Mouse (Mus musculus) limb, embryonic 11.5 days (tissue): ENCODE results near the gene Gbf1. TPM values are rescaled to one million over a fixed set of nuclear protein-coding genes. Genes with fewer than 3 reads are reported as not detected.

Experiments used
- ATAC-seq: fragments of 200-750 bp; cut with Nextera tagmentation; 2 replicates; pipeline ENCODE4 v1.8.0; 2017; ENCODE audit warnings: low read depth; ENCODE audit not compliant: insufficient number of reproducible peaks, low FRiP score, low TSS enrichment
- DNase-seq: peaks from one replicate; pipeline ENCODE4 v3.0.0-alpha.2; 2015; ENCODE audit warnings: low spot score
- H3K27ac ChIP-seq: fragments of 300-500 bp; sonication (generic); replicated peaks from 2 replicates; pipeline ENCODE4 v1.5.1; 2014; ENCODE audit warnings: low read depth, mild to moderate bottlenecking, low read length
- H3K27me3 ChIP-seq: fragments of 300-500 bp; sonication (generic); 2 replicates; pipeline ENCODE4 v1.6.1; 2014; ENCODE audit warnings: mild to moderate bottlenecking, low read length, mixed read lengths; ENCODE audit not compliant: control insufficient read depth, insufficient read depth
- H3K36me3 ChIP-seq: fragments of 300-500 bp; sonication (generic); 2 replicates; pipeline ENCODE4 v1.6.1; 2014; ENCODE audit warnings: mild to moderate bottlenecking, low read length, moderate library complexity, mixed read lengths; ENCODE audit not compliant: control insufficient read depth, insufficient read depth
- H3K4me1 ChIP-seq: fragments of 300-500 bp; sonication (generic); 2 replicates; pipeline ENCODE4 v1.6.1; 2014; ENCODE audit warnings: low read length, mixed read lengths; ENCODE audit not compliant: control insufficient read depth, insufficient read depth
- H3K4me2 ChIP-seq: fragments of 300-500 bp; sonication (generic); 2 replicates; pipeline ENCODE4 v1.6.1; 2014; ENCODE audit warnings: low read depth, mild to moderate bottlenecking, moderate library complexity; ENCODE audit not compliant: severe bottlenecking
- H3K4me3 ChIP-seq: fragments of 300-500 bp; sonication (generic); 2 replicates; pipeline ENCODE4 v1.5.1; 2014; ENCODE audit warnings: low read depth, low read length
- H3K9ac ChIP-seq: fragments of 300-500 bp; sonication (generic); 2 replicates; pipeline ENCODE4 v1.6.1; 2014; ENCODE audit warnings: mild to moderate bottlenecking, low read length
- H3K9me3 ChIP-seq: fragments of 300-500 bp; sonication (generic); 2 replicates; pipeline ENCODE4 v1.6.1; 2016; ENCODE audit warnings: low read length; ENCODE audit not compliant: control insufficient read depth
- WGBS: fragments of 180-500 bp; shearing (Covaris S2); extraction: QIAGEN DNeasy Blood & Tissue Kit; methylation state at CpG from one replicate; pipeline ENCODE4 v1.1.7; 2014; 5-methylcytosine and 5-hydroxymethylcytosine counted together
- polyA plus RNA-seq: library from polyadenylated mRNA; unstranded; fragments of >200 nt; fragmentation: Nextera tagmentation; extraction: Ambion mirVana; gene quantifications from 2 replicates; pipeline ENCODE4 v1.2.1, GENCODE M21; 2014

The Gbf1 gene
- polyA plus RNA-seq, 1 experiment from 2014 or later, result 35.0 TPM

- no peak overlapping the region for H3K4me2 ChIP-seq
- WGBS, result 92% methylated on average over 5 of the region's 5 CpGs
- no peak overlapping the region for H3K27ac ChIP-seq
- no peaks in the 10 kb centered on the region for H3K9me3 ChIP-seq
- no peak overlapping the region for H3K9ac ChIP-seq
- DNase-seq, result no peak
- H3K4me3 ChIP-seq, result no peak overlapping the region
- H3K27me3 ChIP-seq, result no peaks in the 10 kb centered on the region
- H3K4me1 ChIP-seq, result 0 out of 2 replicates have a peak, but pooled peaks cover 2% of the 10 kb centered on the region
- no peaks in the 10 kb centered on the region for H3K36me3 ChIP-seq
- no peak for ATAC-seq
Measured at GRCm38 (mm10) chr19:46236658-46237057, 84.3 kb downstream of the Gbf1 start.

- Histone ChIP-seq H3K27ac (no peak overlapping the region), H3K27me3 (no peaks in the 10 kb centered on the region), H3K4me3 (no peak overlapping the region), H3K4me1 (0 out of 2 replicates have a peak, but pooled peaks cover 2% of the 10 kb centered on the region), H3K9ac (no peak overlapping the region), H3K4me2 (no peak overlapping the region), H3K9me3 (no peaks in the 10 kb centered on the region), H3K36me3 (no peaks in the 10 kb centered on the region)
- ATAC-seq (no peak), DNase-seq (no peak)
- 21% methylated on average over 2 of the region's 2 CpGs for WGBS
Measured at GRCm38 (mm10) chr19:46240246-46240645, 87.9 kb downstream of the Gbf1 start.

- H3K27ac ChIP-seq, result no peak overlapping the region
- ATAC-seq (no peak), DNase-seq (no peak)
- no peaks in the 10 kb centered on the region for H3K27me3 ChIP-seq
- no peaks in the 10 kb centered on the region for H3K9me3 ChIP-seq
- no peak overlapping the region for H3K4me2 ChIP-seq
- no peak overlapping the region for H3K9ac ChIP-seq
- WGBS, result 79% methylated on average over 5 of the region's 5 CpGs
- no peak overlapping the region for H3K4me3 ChIP-seq
- H3K36me3 ChIP-seq, result no peaks in the 10 kb centered on the region
- H3K4me1 ChIP-seq, result 0 out of 2 replicates have a peak, but pooled peaks cover 2% of the 10 kb centered on the region
Measured at GRCm38 (mm10) chr19:46242416-46242815, 90.1 kb downstream of the Gbf1 start.

- Histone ChIP-seq H3K9ac (no peak overlapping the region), H3K9me3 (no peaks in the 10 kb centered on the region), H3K4me2 (no peak overlapping the region), H3K36me3 (no peaks in the 10 kb centered on the region), H3K4me3 (no peak overlapping the region), H3K27ac (no peak overlapping the region), H3K4me1 (0 out of 2 replicates have a peak, but pooled peaks cover 2% of the 10 kb centered on the region), H3K27me3 (no peaks in the 10 kb centered on the region)
- DNase-seq, result no peak
- ATAC-seq, result no peak
- 31% methylated on average over 5 of the region's 5 CpGs for WGBS
Measured at GRCm38 (mm10) chr19:46244628-46245027, 92.3 kb downstream of the Gbf1 start.

- Histone ChIP-seq H3K4me1 (no peaks in the 10 kb centered on the region), H3K36me3 (no peaks in the 10 kb centered on the region), H3K4me3 (no peak overlapping the region), H3K9me3 (no peaks in the 10 kb centered on the region), H3K4me2 (no peak overlapping the region), H3K27ac (no peak overlapping the region), H3K27me3 (no peaks in the 10 kb centered on the region), H3K9ac (no peak overlapping the region)
- ATAC-seq (no peak), DNase-seq (no peak)
- 25% methylated on average over 7 of the region's 7 CpGs for WGBS
Measured at GRCm38 (mm10) chr19:46248991-46249390, 96.7 kb downstream of the Gbf1 start.

GRCm38 (mm10) chr19:46254163-46254752 lies 101.9 kb downstream of the Gbf1 start:
- no peak overlapping the region for H3K9ac ChIP-seq
- H3K9me3 ChIP-seq, result no peaks in the 10 kb centered on the region
- no peaks in the 10 kb centered on the region for H3K4me1 ChIP-seq
- no peak for ATAC-seq
- H3K36me3 ChIP-seq, result peaks cover 3% of the 10 kb centered on the region; the same call in 1 of the 2 replicates
- peak; percentile 42 for DNase-seq
- no peak overlapping the region for H3K27ac ChIP-seq
- H3K27me3 ChIP-seq, result no peaks in the 10 kb centered on the region
- no peak overlapping the region for H3K4me2 ChIP-seq
- H3K4me3 ChIP-seq, result no peak overlapping the region
- 42% methylated on average over 7 of the region's 7 CpGs for WGBS

GRCm38 (mm10) chr19:46264762-46265161 lies 112.5 kb downstream of the Gbf1 start:
- 91% methylated on average over 7 of the region's 7 CpGs for WGBS
- Histone ChIP-seq H3K36me3 (peaks cover 9% of the 10 kb centered on the region), H3K9ac (no peak overlapping the region), H3K4me3 (no peak overlapping the region), H3K27me3 (no peaks in the 10 kb centered on the region), H3K27ac (no peak overlapping the region), H3K9me3 (no peaks in the 10 kb centered on the region), H3K4me1 (no peaks in the 10 kb centered on the region), H3K4me2 (no peak overlapping the region)
- ATAC-seq, result no peak
- peak; percentile 34 for DNase-seq

- Histone ChIP-seq H3K36me3 (peaks cover 13% of the 10 kb centered on the region), H3K4me1 (no peaks in the 10 kb centered on the region), H3K4me3 (no peak overlapping the region), H3K4me2 (no peak overlapping the region), H3K9ac (no peak overlapping the region), H3K27ac (no peak overlapping the region), H3K9me3 (no peaks in the 10 kb centered on the region), H3K27me3 (no peaks in the 10 kb centered on the region)
- ATAC-seq, result no peak
- DNase-seq, result no peak
Measured at GRCm38 (mm10) chr19:46275307-46275706, 123.0 kb downstream of the Gbf1 start.
